Mouse (Mus musculus) ovary, postnatal 14 days (tissue): Measurements from ENCODE around the gene Arhgap19.
"Not testable (repeated sequence)": the region's sequence is repeated elsewhere in the genome, so short reads cannot be mapped to it uniquely, and the experiment has no call there.

Experiments
- DNase-seq: peaks from one replicate; pipeline ENCODE4 v3.0.0; 2022; ENCODE audit warnings: low spot score

Gene Arhgap19

GRCm38 (mm10) chr19:41801742-41802369 lies at the start of gene Arhgap19:
Gene Arhgap19, minus strand, starts transcription at chr19:41802047.
- DNase-seq: peak; percentile 79

- no peak for DNase-seq
Measured at GRCm38 (mm10) chr19:41850719-41851543, 49.1 kb upstream of the Arhgap19 start.

GRCm38 (mm10) chr19:41850021-41850718 lies 48.3 kb upstream of the Arhgap19 start:
- DNase-seq: no peak

GRCm38 (mm10) chr19:41847992-41848851 lies 46.4 kb upstream of the Arhgap19 start, which contains the start of gene Frat2:
Gene Frat2, minus strand, starts transcription at chr19:41848132.
- peak; percentile 74 for DNase-seq

- DNase-seq: not testable (repeated sequence)
Measured at GRCm38 (mm10) chr19:41847614-41847991, 45.8 kb upstream of the Arhgap19 start.

- DNase-seq: peak; percentile 42
Measured at GRCm38 (mm10) chr19:41847091-41847581, 45.3 kb upstream of the Arhgap19 start.

GRCm38 (mm10) chr19:41846366-41847090 lies 44.7 kb upstream of the Arhgap19 start:
- no peak for DNase-seq

GRCm38 (mm10) chr19:41844345-41844744 lies 42.5 kb upstream of the Arhgap19 start:
- DNase-seq: no peak

- DNase-seq: no peak
Measured at GRCm38 (mm10) chr19:41842706-41843105, 40.9 kb upstream of the Arhgap19 start.

- no peak for DNase-seq
Measured at GRCm38 (mm10) chr19:41842196-41842595, 40.3 kb upstream of the Arhgap19 start.

- no peak for DNase-seq
Measured at GRCm38 (mm10) chr19:41841105-41841750, 39.4 kb upstream of the Arhgap19 start.

- no peak for DNase-seq
Measured at GRCm38 (mm10) chr19:41839685-41840084, 37.8 kb upstream of the Arhgap19 start.

- DNase-seq: no peak
Measured at GRCm38 (mm10) chr19:41838808-41839207, 37.0 kb upstream of the Arhgap19 start.

GRCm38 (mm10) chr19:41837917-41838261 lies 36.0 kb upstream of the Arhgap19 start:
- DNase-seq: no peak

- no peak for DNase-seq
Measured at GRCm38 (mm10) chr19:41837194-41837916, 35.5 kb upstream of the Arhgap19 start.

GRCm38 (mm10) chr19:41836719-41837118 lies 34.9 kb upstream of the Arhgap19 start:
- no peak for DNase-seq

GRCm38 (mm10) chr19:41835816-41836215 lies 34.0 kb upstream of the Arhgap19 start:
- no peak for DNase-seq

GRCm38 (mm10) chr19:41835407-41835806 lies 33.6 kb upstream of the Arhgap19 start:
- no peak for DNase-seq

- DNase-seq: no peak
Measured at GRCm38 (mm10) chr19:41832501-41833201, 30.8 kb upstream of the Arhgap19 start.
